Mouse (Mus musculus) cerebellum, adult 11 months (tissue): ENCODE data around the gene Calm1.
"Not testable (repeated sequence)": the region's sequence is repeated elsewhere in the genome, so short reads cannot be mapped to it uniquely, and the experiment has no call there.

ENCODE experiments used
- DNase-seq: peaks from one replicate; pipeline ENCODE4 v3.0.0; 2022

Gene Calm1

DNA sequence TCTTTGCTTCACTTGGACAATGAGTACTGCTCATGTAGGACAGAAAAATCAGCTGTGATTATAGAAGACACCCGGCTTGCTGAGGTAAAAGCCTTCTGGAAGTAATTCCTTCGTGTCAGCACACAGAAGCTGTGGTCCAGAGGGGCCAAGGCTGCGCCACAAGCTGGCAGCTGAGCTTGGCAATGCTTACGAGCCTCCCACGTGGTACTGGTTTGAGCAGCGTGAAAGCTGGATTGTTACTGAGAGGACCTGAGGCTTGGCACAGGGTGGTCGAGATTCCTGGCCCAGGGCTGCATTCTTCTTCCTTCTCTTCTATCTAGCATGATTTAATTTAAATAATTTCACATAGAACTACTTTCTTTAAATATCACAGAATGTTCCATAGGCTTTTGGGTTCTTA lies 2.4 kb upstream of the Calm1 start:
- DNase-seq, result no peak

DNA sequence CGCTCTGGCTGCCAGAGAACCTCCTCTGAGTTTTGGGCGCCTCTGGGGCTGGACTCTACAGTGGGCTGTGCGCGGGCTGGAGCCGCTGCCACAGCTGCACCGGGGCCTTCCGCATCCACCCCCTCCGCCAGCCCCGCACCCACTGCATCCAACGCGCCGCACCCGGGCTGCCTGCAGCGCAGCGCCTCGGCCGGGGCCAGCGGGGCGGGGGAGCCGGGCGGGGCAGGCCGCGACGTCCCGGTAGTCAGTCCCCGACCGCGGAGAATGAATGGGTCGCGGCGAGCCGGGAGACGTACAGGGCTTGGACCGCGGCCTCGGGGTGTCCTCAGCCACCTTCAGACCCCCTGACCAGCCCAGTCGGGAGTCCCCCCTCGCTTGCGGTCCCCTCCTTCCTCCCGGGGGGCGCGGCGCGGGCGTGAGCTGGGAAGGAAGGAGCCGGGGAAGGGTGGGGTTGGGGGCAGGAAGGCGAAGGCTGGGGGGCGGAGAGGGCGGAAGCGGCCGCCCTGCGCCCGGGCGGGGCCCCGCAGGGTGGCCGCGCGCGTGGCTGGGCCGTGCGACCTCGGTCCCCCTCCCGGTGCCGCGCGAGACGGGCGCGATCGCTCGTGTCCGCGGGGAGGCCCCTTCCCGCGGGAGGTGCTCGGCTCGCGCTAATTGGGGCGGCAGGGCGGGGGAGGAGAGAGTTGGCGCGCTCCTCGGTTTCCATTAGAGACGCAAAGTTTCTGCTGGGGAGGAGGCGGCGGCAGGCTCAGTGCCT lies 833 bp downstream of the Calm1 start:
- DNase-seq, result peak; percentile 71

DNA sequence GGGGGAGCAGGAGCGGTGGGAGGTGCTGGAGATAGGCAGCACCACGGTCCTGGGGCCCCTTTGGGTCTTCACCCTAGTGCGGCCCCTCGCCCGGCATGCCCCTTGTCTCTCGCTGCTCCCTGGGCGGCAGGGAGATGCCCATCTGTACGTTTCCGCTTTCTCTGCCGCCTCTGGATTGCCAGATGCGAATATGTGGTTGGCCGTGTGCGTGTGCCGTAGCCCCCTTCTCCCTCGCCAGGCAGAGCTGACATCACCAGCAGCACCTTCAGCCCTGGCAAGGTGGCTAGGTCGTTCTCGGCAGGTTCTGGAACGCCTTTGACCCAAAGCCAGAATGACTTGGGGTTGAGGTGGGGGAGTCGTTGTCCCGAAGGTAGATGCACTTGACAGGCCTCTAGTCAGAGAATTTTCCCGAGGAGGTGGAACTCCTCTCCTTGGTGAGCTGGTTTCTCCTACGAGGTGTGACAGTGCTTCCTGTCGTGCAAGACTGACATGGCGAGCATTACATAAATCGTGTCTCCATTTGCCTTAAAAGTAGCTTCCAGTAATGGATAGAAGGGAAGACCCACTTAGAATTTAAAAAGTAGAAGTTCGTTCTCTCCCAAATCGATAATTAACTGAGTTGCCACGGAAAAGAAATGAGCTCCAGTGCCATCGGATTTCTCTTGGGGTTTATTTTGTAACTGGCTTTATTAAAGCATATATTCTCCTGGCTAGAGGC lies 1.6 kb downstream of the Calm1 start:
- peak; percentile 54 for DNase-seq

DNA sequence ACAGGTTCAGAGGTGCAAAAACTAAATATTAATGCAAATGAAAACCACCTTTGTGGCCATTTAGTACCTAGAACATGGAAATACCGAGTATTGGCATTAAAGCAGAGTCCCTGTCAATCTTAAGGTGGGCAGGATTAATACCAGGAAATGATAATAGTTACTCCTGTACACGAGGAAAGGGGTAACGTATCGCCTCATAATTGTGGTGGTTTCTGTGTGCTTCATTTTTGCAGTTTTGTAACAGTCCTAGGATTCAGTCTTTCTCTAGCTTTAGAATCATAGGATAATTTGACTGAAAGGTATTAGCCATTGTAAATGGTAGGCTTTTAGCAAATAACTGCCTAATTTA lies 2.1 kb downstream of the Calm1 start:
- DNase-seq, result no peak

DNA sequence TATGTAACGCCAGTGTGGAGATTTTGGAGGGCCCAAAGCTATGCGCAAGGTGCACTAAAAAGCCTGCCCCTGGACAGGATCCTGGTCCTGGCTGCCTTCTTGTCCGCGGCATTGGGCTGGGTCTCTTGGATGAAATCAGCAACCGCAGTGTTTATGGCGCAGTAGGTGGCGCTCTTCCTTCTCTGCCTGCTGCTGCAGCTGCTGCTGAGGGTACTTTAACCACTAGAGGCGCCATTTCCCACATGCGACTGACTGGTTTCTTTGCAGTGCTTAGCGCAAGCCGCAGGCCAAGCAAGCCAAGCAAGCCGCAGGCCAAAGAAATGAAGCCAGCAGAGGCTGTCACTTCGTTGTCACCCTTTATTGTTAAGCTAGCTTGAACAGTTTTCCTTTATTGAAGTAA lies 2.6 kb downstream of the Calm1 start:
- peak; percentile 94 for DNase-seq

DNA sequence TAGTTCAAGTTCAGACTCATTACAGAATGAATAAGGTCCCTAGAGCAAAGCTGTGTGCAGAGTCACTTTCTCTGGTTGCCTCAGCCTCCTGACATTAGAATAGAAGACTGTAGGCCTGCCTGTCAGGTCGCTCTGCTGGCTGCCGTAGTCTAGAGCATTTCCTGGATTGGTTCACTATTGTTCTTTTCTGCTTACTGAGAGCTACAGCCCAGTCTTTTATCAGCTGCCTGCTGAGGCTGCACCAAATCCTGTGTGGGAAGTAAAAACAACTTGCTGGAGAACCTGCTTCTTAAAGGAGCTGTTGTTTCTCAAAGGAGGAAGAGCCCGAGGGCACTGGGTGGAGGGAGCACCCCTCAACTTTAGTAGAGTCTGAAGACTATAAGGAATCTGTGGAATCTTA lies 4.5 kb downstream of the Calm1 start:
- no peak for DNase-seq

DNA sequence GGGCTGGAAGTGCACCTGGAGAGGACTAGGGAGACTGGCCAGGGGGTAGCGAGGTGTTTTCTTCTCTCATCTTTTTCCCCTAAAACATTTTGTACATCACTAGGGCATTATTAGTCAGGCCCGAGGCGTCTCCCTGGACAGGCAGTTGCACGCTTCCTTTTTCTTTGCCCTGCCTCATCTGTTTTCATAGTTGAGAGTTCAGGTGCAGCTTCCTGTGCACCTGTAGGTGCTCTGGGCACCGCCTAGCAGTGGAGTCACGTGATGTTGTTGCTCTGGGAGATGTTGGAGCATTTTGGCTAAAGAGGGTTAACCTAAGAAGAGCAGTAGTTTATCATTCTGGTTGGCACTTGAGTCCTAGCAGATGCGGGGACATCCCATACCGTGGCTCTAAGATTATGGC lies 5.9 kb downstream of the Calm1 start:
- DNase-seq, result no peak

DNA sequence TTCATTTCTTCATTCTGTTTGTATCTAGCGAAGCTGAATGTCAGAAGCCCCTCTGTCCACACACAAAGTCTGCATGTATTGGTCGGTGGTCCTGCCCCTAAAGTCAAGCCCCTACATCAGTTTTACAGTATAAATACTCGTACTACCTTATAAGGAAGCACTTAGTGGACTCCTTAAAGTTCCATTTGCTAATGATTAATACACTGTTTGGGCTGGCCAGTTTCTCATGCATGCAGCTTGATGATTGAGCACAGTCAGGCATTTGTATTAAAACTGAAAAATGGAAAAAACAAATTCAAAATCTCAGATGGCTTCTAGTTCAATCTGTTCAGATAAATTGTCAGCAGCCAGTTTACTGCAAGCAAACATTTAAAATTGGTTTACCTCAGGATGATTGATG lies 7.3 kb downstream of the Calm1 start:
- DNase-seq, result no peak

DNA sequence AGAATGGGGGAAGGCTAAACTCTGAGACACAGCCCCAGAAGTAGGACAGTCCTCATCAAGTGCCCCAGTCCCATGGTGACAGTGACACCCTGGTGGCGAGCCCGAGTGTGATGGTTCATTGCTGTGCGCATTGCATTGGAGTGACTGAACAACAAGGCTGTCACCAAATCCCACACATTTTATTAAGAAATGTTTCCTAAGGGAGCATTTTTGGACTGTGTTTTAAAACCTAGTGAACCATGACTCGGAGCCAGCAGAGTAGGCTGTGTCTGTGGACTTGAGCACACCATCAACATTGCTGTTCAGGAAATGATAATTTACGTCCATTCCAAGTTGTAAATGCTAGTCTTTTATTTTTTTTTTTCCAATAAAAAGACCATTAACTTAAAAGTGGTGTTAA lies 7.7 kb downstream of the Calm1 start:
- no peak for DNase-seq

DNA sequence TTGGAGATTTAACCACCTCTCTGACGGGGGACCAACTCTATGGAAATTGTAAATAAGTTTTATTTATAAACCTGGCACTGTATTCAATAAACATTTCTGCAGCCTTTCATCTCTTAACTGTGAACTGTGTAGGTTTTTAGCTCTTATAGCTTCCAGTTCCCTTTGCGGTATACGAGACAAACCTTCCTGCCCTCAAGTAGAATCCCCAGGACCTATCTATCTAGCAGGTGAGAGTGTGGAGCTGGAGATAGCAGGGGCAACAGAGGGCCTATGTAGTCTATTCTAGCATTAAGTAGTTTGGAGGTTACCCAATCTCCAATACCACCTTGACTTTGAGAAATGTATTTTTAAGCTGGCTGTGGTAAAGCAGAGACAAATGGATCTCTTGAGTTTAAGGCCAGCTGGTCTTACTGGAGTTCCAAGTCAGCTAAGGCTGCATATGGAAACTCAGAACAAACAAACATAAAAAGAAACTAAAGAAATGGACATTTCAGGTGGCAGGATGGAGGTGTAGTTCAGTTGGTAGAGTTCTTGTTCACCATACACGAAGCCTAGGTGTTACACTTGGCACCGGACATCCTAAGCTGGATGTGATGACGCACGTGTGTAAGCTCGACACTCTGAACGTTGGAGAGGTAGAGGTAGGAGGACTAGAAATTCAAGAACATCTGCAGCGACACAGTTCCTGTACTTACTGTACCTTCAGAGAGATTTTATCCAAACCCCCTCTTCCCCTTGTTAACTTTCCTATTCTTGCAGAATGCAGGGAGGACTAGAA lies 10.7 kb downstream of the Calm1 start:
- no peak for DNase-seq

DNA sequence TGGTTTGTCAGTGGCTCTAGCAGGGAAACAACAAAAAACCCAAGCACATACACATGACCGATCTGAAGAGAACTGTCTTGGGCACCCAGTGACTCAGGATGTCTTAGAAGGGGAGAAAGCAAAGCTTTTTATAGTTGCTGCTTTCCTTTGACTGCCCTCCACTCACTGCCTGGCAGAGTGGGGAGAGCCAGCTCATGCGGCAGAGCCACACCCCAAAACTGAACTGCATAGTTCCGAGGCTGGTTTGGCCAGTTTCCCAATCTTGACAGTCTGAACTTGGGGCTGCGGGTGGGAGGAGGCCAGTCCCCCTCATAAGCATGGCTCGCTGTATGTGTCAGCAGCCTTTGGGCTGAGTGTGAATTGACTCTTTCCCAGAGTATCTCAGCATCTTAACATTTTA lies 11.7 kb downstream of the Calm1 start:
- DNase-seq, result no peak

DNA sequence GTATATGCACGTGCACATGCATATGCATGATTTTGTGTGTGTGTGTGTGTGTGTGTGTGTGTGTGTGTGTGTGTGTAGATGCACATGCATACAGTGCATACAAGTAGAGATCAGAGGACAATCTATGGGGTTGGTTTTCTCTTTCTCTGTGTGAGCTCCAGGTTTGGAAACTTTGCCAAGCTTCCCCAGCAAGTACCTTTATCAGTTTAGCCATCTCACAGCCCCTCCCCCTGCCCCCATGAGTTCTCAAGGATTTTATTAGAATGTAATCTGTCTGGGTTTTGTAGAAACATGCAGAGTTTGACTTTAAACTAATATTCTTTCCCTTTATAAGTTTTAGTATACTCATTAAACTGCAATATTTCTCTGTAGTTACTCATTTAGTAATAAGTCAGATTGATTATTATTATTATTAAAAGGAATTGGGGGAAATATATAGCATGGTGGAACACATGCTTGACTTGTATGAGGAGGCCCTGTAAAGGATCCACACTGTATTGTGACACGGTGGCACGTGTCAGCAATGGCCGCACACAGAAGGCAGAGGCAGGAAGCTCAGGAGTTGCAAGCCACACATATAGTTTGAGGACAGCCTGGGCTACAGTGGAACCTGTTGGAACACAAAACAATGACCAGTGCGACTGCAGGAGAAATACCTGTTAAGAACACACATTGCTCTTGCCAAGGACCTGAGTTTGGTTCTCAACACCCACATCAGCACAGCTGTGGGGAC lies 12.4 kb downstream of the Calm1 start:
- no peak for DNase-seq

DNA sequence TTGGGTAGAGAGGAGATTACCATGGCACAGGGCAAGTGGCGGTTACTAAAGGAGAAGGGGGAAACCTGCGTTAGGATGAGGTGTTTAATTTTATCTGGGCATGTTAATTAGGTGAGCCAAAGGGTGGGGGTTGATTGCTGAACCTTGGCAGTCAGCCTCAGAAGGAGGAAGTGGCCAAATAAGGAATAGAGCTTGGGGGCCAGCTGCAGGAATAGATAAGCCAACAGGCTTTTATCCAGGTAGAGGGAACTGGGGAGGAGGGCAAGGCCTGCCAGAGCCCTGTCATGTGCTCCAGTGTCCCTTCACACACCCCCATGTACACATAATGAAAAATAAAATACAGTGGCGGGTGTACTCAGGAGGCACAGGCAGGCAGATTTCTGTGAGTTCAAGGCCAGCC lies 13.2 kb downstream of the Calm1 start:
- no peak for DNase-seq

DNA sequence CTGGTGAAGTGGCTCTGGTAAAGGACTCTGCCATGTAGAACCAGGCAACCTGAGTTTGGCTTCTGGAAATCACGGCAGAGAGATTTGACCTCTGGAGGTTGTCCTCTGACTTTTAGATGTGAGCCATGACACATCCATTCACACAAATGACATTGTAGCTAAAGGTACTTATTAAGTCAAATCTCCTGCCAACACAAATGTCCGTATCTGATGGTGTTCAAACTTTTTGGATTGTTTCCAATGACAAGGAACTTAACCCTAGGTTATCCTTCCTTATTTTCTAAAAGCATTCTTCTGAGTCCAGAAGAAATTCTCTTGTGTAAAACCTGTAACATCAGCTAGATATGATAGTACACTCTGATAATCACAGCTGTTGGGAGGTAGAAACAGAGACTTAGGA lies 13.9 kb downstream of the Calm1 start:
- no peak for DNase-seq

DNA sequence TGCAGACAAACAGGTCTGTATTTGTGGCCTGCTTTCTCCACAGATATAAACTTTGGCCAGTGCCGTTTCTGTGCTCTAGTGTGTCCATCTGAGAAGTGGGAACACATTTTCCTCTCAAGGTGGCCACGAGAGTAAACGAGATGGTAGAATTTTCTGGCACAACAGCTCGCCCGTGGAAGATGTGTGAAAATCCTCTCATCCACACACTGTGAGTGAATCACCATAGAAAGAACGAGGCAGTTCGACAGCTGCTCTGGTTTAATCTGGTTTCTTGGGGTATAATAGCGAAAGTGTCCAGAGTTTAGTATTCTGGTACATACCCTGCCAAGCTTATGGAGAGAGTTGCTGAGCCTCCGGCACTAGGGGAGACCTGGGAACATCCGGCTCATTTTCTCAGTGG lies 14.9 kb downstream of the Calm1 start:
- DNase-seq, result no peak

DNA sequence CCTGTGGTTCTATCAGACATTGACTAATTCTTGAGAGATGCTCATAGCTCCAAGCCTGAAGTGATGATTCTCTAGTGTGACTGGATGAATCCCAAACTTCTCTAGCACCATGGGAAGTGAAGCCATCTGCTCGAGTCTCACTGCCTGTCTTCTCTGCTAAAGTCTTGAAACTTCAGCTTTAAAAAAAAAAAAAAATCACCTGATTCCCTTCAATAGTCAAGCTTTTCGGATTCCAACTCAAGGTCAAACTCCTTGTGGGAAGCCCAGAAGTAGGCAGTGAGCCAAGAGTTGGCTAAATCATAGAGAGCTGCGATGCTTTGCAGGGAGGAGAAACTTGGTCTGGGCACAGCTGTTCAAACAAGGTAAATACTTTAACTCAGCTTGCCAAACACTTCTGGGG lies 15.5 kb downstream of the Calm1 start:
- no peak for DNase-seq

DNA sequence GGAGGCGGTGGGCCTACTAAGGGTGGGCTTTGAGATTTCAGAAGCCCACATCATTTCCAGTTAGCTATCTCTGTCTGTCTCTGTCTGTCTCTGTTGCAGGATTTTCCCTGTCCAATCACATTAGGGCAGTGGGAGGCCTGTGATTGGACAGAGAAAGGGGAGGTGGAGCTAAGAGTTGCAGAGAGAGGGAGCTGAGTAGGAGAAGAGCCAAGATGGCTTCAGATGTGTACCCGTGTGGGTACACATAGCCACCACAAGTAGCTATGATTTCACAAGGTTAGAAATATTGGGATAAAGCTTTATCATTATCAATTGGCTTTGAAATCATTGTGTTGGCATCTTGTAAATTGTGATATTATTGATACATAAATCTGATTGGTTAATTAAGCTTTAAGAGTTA lies 17.9 kb downstream of the Calm1 start:
- DNase-seq, result not testable (repeated sequence)

DNA sequence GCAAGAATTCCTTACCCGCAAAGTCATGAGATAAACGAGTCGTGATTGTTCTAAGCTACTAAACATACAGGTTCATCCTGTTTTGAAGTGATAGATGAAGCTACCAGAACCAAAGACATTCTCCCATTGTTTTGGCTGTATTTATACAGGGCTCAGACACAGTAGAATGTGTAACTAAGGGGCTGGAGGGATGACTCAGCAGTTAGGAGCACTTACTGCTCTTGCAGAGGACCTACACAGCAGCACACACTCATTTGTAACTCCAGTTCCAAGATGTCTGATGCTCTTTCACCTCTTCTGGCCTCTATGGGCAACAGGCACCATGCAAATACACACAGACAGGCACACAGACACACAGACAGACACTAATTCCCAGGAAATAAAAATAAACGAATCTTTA lies 20.8 kb downstream of the Calm1 start:
- no peak for DNase-seq

DNA sequence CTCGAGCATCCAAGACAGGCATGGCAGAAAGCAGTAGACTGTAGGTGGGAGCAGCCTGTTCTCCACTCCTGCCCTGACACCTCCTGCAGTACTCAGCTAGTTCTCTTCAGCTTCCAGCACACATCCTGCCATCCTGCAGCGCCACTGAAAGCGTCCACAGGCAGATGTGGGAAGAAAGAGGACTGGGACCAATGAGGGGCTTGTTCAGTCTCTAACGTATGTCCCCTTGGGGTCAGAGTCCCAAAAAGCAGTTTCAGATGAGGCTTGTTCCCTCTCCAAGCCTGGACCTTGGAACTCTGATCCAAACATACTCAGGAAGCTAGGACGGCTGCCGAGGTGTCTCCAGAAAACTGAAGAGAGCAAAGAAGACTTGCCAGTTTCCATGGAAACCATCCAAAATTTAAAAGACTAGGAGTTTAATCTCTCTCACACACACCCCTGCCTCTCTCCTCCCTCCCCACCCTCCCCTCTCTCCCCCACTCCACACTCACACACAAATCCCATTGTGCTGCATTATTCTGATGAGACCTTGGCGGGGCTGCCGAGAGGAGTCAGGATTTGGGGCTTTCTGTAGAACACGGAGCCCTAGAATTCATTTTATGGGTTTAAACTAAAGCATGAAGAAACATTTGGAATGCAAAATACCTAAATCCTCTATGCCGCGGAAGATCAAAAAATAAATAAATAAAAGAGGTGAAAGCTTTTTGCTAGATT lies 22.5 kb downstream of the Calm1 start:
- no peak for DNase-seq

DNA sequence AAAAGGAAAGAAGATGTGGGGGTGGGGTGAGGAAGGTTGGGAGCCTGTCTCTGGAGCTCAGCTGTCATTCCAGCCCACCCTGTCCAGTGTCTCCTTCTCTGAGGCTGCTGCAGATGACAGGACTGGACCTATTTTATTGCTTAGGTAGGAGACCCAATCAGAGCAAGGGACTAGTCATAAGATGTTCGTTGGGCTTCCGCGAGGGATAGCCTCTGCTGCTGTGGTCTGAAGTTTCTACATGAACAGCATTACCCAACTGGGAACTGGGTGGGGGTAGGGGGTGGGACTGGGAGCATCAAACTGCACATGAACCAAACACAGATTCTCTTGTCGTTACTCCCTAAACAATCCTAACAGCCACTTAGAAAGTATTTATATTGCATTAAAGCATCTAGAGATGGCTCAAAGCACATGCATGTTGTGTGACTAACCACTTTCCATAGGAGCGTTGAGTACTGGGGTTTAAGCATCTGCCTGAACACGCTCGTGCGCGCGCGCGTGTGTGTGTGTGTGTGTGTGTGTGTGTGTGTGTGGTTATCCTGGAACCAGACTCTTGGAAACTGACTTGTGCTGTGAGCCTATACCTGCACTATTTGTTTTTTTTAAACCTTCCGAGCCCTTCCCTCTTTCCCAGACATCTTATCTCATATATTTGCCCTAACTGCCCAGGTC lies 23.2 kb downstream of the Calm1 start:
- no peak for DNase-seq

DNA sequence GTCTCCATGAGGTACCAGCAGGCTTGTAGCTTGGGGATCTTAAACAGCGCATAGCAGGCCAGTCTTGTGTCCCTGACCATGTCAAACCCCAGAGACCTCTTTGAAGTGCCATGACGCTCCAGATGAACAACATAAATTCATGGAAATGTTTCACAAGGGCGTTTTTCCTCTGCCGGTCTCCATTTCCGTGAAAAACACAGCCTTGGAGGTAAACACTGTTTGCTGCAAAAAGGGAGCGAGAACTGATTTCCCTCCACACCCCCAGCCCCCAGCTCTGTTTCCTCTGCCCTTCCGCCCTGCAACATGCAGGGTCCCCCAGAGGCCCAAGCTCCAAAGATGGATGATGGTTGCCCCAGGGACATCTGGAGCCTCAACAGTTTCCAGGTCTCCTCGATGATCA lies 24.3 kb downstream of the Calm1 start:
- no peak for DNase-seq

DNA sequence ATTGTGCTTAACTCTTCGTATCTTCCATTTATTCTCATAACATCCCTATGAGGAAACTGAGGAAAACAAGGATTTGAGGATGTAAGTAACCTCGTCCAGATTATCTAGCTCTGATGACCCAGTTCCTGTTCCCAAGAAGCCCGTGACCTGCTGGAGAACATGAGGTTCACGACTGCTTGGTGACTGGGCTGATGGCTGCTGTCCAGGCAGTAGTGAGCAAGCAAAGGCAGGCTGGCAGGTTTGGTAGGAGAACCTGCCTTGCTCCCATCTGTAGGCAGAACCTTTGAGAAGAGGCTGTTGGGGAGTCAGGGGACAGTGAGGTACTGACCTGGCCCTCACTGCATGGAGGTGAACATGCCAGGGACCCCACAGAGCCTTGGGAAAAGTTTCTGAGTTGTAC lies 26.0 kb downstream of the Calm1 start:
- DNase-seq, result no peak
